Mouse (Mus musculus): ENCODE results near the gene Mum1l1.
"Not testable (repeated sequence)": the region's sequence is repeated elsewhere in the genome, so short reads cannot be mapped to it uniquely, and the experiment has no call there.

The Mum1l1 gene

GRCm38 (mm10) chrX:139209829-139210225 is at the start of gene Mum1l1:
Gene Mum1l1 (plus strand): TSS chrX:139210042.
- peak; percentile 47 to 58 for DNase-seq (ENCODE audit: low spot score in 2 of 2)

- no peak for DNase-seq (ENCODE audit: low spot score in 2 of 2)
Measured at GRCm38 (mm10) chrX:139178928-139179327, 30.9 kb upstream of the Mum1l1 start, which contains the start of gene 4933428M09Rik. Gene 4933428M09Rik (plus strand): TSS chrX:139179228.

GRCm38 (mm10) chrX:139191506-139191905 is 18.3 kb upstream of the Mum1l1 start:
- not testable (repeated sequence) for DNase-seq (ENCODE audit: low spot score in 2 of 2)

- no peak for DNase-seq (ENCODE audit: low spot score in 2 of 2)
Measured at GRCm38 (mm10) chrX:139194572-139195279, 15.1 kb upstream of the Mum1l1 start.

- not testable (repeated sequence) for DNase-seq (ENCODE audit: low spot score in 2 of 2)
Measured at GRCm38 (mm10) chrX:139209191-139209828, 532 bp upstream of the Mum1l1 start.

GRCm38 (mm10) chrX:139214765-139215164 is 4.9 kb downstream of the Mum1l1 start:
- no peak for DNase-seq (ENCODE audit: low spot score in 2 of 2)

- DNase-seq (ENCODE audit: low spot score in 2 of 2), result no peak
Measured at GRCm38 (mm10) chrX:139216409-139216808, 6.6 kb downstream of the Mum1l1 start.

- peak; percentile 75 to 81 for DNase-seq (ENCODE audit: low spot score in 2 of 2)
Measured at GRCm38 (mm10) chrX:139216991-139217593, 7.2 kb downstream of the Mum1l1 start.

- no peak for DNase-seq (ENCODE audit: low spot score in 2 of 2)
Measured at GRCm38 (mm10) chrX:139217776-139218175, 7.9 kb downstream of the Mum1l1 start.

- peak; percentile 70 to 71 for DNase-seq (ENCODE audit: low spot score in 2 of 2)
Measured at GRCm38 (mm10) chrX:139219017-139219416, 9.2 kb downstream of the Mum1l1 start.

GRCm38 (mm10) chrX:139220830-139221229 is 11.0 kb downstream of the Mum1l1 start:
- no peak for DNase-seq (ENCODE audit: low spot score in 2 of 2)

- no peak for DNase-seq (ENCODE audit: low spot score in 2 of 2)
Measured at GRCm38 (mm10) chrX:139221893-139222292, 12.1 kb downstream of the Mum1l1 start.

GRCm38 (mm10) chrX:139231143-139231542 is 21.3 kb downstream of the Mum1l1 start:
- peak; percentile 41 to 48 for DNase-seq (ENCODE audit: low spot score in 2 of 2)

GRCm38 (mm10) chrX:139247294-139247693 is 37.5 kb downstream of the Mum1l1 start:
- no peak for DNase-seq (ENCODE audit: low spot score in 2 of 2)

- no peak for DNase-seq (ENCODE audit: low spot score in 2 of 2)
Measured at GRCm38 (mm10) chrX:139257072-139257471, 47.2 kb downstream of the Mum1l1 start.

GRCm38 (mm10) chrX:139281966-139282365 is 72.1 kb downstream of the Mum1l1 start:
- DNase-seq (ENCODE audit: low spot score in 2 of 2), result no peak
